Mouse (Mus musculus): Measurements from ENCODE around the gene Scn10a.
A peak's percentile ranks its signal among the peaks of the same experiment; 100 is the strongest.

Scn10a gene

GRCm38 (mm10) chr9:119576977-119577376, 142.1 kb downstream of the Scn10a start:
- peak in 1 of 2 experiments; percentile 41 for DNase-seq (ENCODE audit: inconsistent age in 2 of 2, low spot score in 1 of 2)

- DNase-seq (ENCODE audit: inconsistent age in 2 of 2, low spot score in 1 of 2), result no peak
Measured at GRCm38 (mm10) chr9:119575732-119576131, 143.4 kb downstream of the Scn10a start.

GRCm38 (mm10) chr9:119574366-119574765, 144.8 kb downstream of the Scn10a start:
- DNase-seq (ENCODE audit: inconsistent age in 2 of 2, low spot score in 1 of 2), result no peak

- DNase-seq (ENCODE audit: inconsistent age in 2 of 2, low spot score in 1 of 2), result no peak
Measured at GRCm38 (mm10) chr9:119573009-119573408, 146.1 kb downstream of the Scn10a start.

- no peak for DNase-seq (ENCODE audit: inconsistent age in 2 of 2, low spot score in 1 of 2)
Measured at GRCm38 (mm10) chr9:119571411-119571888, 147.7 kb downstream of the Scn10a start.

GRCm38 (mm10) chr9:119570652-119571051, 148.5 kb downstream of the Scn10a start:
- no peak for DNase-seq (ENCODE audit: inconsistent age in 2 of 2, low spot score in 1 of 2)

GRCm38 (mm10) chr9:119568732-119569131, 150.4 kb downstream of the Scn10a start:
- no peak for DNase-seq (ENCODE audit: inconsistent age in 2 of 2, low spot score in 1 of 2)

GRCm38 (mm10) chr9:119567800-119568199, 151.3 kb downstream of the Scn10a start:
- no peak for DNase-seq (ENCODE audit: inconsistent age in 2 of 2, low spot score in 1 of 2)

GRCm38 (mm10) chr9:119566214-119566613, 152.9 kb downstream of the Scn10a start:
- DNase-seq (ENCODE audit: inconsistent age in 2 of 2, low spot score in 1 of 2), result no peak

- DNase-seq (ENCODE audit: inconsistent age in 2 of 2, low spot score in 1 of 2), result no peak
Measured at GRCm38 (mm10) chr9:119564803-119565202, 154.3 kb downstream of the Scn10a start.

- no peak for DNase-seq (ENCODE audit: inconsistent age in 2 of 2, low spot score in 1 of 2)
Measured at GRCm38 (mm10) chr9:119563617-119564016, 155.5 kb downstream of the Scn10a start.

GRCm38 (mm10) chr9:119562256-119562655, 156.9 kb downstream of the Scn10a start:
- DNase-seq (ENCODE audit: inconsistent age in 2 of 2, low spot score in 1 of 2), result no peak

GRCm38 (mm10) chr9:119561746-119562145, 157.4 kb downstream of the Scn10a start:
- DNase-seq (ENCODE audit: inconsistent age in 2 of 2, low spot score in 1 of 2), result no peak

- DNase-seq (ENCODE audit: inconsistent age in 2 of 2, low spot score in 1 of 2), result no peak
Measured at GRCm38 (mm10) chr9:119559537-119560276, 159.4 kb downstream of the Scn10a start.
